Mouse (Mus musculus): ENCODE measurements around the gene Rnf217. TPM values are rescaled to one million over a fixed set of nuclear protein-coding genes. Genes with fewer than 3 reads are reported as not detected.
A peak's percentile ranks its signal among the peaks of the same experiment; 100 is the strongest.

The Rnf217 gene
- 1 to 10 TPM; 4.5 to 4.8 TPM for total RNA-seq (2021)

DNA sequence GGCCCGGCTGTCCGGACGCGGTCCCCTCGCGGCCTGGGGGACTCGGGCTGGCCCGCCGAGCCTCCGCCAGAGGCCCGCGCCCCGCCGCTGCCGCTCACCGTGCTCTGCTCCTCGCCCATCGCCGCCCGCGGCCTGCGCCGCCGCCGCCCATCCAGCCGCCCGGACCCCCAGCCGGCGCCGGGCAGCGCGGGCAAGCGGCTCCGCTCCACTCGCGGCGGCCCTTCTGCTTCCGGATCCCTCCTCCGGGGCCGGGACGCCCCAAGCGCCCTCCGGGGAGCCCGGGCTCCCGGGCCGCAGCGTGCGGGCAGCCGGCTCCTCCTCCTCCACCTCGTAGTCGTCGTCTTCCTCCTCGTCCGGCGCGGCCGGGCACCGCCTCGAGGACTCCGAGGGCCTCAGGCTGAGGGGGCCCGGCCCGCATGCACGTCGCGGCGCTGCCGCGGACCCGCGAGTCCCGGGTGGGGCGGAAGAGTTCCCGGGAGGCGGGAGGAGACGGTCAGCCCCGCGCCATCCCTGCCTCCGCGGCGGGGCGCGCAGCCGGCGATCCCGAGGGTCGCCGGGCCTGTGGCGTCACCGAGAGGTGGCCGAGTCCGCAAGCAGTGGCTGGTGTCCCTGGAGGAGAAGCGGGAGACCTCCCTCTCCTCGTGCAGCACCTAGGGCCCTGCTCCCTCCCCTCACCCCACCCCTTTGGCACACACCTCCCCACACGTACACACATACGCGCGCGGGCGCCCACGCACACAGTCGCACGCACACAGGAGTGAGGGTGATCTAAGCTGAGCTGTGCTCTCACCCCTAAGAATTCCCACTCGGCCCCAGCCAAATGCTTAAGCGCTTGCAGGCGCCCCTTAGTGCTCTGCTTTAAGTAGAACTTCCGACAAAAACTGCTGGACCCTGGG, at the start of gene Rnf217:
Rnf217 (minus strand) TSS at position 119 of the 896 bp plus-strand sequence.
- intact Hi-C loops (cut with DNase I) = loop anchor here (2.0 to 10.0 kb wide), 2 partner anchors 143 to 295 kb away; partner anchors contain the start of gene Hddc2
- DNase-seq = peak; percentile 73 to 74

DNA sequence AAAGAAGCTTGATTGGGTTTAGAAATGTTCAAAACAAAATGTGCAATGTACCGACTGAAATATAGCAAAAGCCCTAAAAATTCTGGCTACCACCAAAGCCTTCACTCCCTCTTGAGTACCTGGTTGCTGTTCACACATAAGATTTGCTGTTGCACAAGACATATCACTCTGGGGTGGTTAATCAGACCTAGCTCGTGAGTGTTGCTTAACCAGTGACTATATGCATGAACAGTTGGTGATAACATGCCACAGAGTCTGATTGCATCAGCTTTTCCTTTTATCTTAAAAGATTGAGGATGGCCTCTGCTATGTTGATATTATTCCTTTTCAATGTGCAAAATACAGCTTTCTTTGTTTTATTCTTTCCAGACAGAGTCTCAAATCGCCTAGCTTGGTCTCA, 38.3 kb upstream of the Rnf217 start:
- intact Hi-C loops (cut with DNase I) = no loop called here
- no peak for DNase-seq

DNA sequence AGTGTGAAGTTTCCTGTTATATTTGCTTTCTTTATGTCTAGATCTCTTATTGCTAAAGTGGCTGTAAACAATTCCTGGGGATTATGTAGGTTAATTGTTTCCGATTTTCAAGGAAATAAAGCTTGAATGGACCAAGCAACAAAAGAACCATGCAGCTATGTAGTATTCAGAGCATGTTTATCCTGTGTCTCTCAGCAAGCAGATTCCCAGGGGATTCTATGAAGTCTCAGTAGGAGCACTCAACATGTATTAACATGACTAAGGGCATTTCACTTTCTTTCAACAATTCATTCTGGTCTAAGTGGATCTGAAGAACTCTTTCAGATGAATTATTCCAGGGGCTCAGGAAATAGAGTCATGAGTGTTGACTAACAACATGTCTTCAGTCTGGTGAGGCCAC, 37.1 kb upstream of the Rnf217 start:
- intact Hi-C loops (cut with DNase I) = no loop called here
- no peak for DNase-seq

DNA sequence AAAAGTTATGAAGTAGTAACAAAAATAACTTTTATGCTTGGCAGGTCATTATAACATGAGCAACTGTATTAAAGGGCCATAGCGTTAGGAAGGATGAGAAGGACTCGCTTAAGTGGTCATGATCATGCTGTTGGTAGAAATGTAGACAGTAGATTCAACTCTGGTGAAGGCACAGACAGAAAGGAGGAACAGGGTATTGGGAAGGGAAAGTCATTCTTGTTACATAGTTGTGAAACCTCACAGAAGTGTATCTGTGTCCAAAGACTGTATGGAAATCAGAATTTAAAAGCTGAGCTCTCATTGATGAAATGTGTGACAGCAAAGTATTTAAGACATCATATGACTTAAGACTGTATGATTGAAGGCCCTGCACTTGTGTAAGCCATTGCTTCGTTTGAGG, 26.1 kb upstream of the Rnf217 start:
- no peak for DNase-seq
- intact Hi-C loops (cut with DNase I) = no loop called here

DNA sequence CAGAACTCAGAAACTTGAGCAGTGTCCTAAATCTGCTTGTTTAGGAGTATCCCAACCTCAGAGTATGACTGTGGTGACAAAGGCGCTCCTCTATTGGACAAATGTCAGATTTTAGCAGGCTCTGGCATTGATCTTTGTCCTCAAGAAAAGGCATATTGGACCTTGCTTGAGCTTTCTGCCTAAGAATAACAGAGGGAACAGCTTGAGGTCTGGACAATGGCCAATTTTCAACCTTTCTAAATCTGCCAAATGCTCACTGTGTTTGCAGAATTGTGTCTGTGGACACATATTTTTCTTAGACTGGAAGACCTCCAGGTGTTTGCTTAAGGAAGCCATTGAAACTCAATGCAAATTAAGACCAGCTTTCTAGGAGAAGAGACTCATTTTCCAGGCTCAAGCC, 23.0 kb upstream of the Rnf217 start:
- intact Hi-C loops (cut with DNase I) = no loop called here
- DNase-seq = peak; percentile 11 to 13

DNA sequence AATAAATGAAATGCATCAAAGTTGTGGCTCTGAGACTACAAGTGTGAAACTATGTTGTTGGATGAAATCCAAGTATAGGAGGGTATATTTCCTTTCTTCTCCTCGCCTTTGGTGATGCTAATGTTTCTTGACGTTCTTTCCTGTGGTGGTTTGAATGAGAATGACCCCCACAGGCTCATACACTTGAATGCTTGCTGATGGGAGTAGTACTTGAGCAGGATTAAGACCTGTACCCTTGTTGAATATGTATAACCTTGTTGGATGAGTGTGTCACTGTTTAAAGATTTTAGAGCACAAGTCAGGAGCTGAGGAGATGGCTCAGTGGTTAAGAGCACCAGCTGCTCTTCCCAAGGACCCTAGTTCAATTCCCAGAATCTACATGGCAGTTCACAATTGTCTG, 6.4 kb upstream of the Rnf217 start:
- no peak for DNase-seq
- intact Hi-C loops (cut with DNase I) = no loop called here

DNA sequence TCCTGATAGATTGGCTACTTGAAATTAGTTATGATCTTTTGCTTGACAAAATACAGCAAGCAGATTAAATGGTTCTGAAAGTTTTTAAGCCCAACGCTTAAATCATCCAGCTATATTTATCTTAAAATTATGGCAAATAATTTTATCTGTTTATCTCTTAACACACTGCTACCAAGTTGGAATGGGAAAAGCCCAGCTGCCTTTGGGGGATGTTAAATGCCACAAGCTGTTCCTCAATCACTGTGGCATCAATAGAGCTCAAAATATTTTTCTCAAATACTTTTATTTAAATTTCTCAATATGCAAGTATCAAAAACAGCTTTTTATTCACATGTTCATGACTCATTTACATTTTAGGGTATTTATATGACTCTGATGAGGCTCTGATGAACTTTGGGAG, 5.1 kb upstream of the Rnf217 start:
- intact Hi-C loops (cut with DNase I) = no loop called here

DNA sequence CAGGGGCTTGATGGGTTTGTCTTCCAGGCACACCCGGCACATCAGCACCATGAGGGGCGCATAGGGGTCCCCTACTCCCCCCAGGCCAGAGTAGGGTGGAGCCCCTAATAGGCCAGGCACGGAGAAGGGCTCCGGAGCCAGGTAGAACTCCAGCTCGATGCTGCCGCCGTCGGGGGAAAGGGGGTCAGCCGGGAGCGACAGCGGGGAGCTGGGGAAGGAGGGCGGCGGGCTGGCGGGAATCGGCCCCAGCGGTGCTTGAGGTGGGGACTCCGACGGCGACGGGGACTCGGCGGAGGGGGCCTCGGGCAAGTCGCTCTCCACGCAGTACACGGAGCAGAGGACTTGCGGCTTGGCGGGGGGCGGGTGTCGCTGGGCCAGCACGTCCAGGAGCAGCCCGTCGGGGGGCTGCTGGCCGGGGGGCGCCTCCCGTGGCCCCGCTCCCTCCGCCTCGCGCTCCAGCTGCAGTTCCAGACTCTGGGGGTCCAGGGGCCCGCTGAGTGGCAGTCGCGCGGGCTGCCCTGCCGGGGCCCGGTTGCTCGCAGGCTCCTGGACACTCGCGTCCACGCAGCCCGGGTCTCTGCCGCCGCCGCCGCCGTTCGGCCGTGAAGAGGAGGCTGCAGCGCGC, 431 bp downstream of the Rnf217 start:
- intact Hi-C loops (cut with DNase I) = loop anchor here (2.0 to 10.0 kb wide), 2 partner anchors 142 to 294 kb away; partner anchors contain the start of gene Hddc2
- peak; percentile 42 to 47 for DNase-seq

More for the DNA sequence above, 5.1 kb upstream of the Rnf217 start:
- DNase-seq = no peak

DNA sequence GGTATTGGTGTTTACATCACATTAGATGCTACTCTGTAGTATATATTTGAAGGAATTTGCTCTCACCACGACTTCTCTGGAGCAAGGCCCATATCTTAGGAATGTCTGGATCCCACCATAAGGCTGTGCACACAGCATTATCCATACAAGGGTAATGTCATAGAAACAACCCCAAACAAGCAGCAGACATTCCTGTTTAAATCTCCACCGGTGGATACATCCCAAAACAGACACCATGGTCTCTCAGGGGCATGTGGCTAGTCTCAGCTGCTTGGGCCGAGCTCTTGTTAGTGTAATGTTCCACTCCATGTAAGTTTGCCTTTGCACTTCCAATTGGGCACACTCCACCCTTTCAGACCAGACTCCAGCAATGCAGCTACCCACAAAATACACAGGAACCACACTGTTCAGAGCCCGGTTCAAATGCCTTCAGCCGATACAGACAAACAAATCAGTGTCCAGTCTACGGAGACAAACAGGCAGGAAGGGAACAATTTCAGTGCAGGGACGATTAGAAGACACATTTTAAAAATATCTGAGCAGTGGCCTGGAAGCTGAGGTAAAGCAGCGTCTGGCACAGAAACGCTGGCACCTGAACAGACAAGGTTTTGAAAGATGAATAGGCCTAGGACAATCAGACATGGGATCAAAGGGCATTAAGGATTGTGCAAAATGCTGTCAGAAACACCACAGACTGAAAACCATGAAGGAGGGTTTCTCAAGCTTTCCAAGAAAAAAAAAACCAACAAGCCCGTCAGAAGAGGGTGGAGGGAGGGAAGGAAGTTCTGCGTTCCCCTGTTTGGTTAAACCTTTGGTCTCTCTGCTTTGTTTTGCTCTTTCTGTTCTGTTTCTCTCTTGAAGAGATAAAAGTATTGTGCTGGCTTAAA, 1.8 kb downstream of the Rnf217 start:
- peak; percentile 18 to 24 for DNase-seq

DNA sequence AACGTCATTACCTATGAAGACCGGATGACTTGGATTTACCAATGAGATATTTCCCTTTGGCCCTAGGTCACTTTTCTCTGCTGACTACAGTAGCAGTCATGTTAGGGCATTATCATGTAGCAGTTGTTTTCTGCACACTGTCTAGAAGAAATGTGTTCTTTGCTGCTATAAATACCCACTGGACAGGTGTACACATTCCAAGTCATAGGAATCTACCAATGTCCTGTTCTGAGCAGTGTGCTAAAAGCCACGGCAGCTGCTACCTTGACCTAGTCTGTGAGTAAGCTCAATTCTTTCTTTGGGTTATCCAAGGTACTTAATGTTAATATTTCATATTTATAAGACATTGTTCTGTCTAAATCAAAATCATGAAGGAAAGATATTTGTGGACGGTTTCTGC, 5.1 kb downstream of the Rnf217 start:
- intact Hi-C loops (cut with DNase I) = loop anchor here (5.0 to 10.0 kb wide), 2 partner anchors 77 to 289 kb away; partner anchors contain the start of gene Hddc2
- DNase-seq = no peak

More for the DNA sequence above, 1.8 kb downstream of the Rnf217 start:
- intact Hi-C loops (cut with DNase I) = loop anchor here (10.0 kb wide), 1 partner anchor 292 kb away; the partner anchor contains the start of gene Hddc2

DNA sequence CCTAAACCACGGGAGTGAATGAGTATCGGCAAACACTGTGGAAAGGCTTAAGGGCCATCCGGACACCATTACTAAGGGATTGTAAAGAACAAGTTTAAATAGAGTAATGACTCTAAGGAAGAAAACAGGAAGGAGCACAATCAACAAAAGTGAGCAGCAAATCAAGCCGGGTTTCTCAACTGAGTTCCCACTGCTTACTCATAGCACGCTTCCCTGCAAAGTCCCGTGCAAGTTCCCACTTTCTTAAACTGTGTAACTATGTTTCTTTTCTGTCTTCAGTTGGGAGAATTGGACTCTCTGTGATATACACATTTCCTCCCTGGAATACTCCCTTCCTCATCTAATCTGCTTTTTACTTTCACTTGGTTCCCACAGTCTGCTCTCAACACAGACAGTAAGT, 8.9 kb downstream of the Rnf217 start:
- no peak for DNase-seq

DNA sequence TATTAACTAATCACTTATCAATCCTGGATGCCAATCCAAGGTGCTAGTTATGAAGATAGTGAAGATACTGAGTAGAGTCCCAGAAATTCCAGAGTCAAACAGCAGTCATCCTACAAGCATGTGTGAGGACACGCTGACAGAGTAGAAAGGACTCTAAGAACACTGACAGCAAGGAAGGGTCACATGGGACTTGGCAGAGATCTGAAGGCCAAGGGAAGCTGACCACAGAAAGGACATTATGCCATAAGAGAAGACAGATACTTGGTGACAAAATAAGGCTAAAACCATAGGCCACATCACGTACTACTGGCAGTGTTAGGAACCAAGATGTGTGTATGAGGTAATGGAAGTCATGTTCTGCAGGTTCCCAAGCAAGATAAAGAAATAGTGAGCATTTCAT, 11.1 kb downstream of the Rnf217 start:
- intact Hi-C loops (cut with DNase I) = no loop called here
- DNase-seq = no peak

More for the DNA sequence above, 8.9 kb downstream of the Rnf217 start:
- intact Hi-C loops (cut with DNase I) = loop anchor here (5.0 to 10.0 kb wide), 2 partner anchors 73 to 285 kb away; partner anchors contain the start of gene Hddc2

DNA sequence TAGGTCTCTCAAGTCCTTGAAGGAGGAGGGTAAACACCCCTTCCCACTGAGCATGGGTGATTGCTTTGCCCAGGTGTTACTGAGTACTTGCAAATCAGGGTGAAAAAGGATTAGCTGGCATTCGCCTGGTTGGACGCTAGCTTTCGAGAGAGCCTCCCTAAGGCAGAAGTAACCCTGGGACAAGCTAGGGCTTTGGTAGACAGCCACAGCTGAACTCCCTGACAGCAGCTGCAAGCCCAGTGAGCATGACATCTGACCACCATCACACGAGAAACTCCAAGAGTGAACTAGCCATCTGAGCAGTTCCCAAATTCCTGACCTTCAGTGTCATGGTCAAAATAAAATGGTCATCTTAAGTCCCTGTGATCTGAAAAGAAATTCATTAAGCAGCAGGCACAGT, 12.2 kb downstream of the Rnf217 start:
- DNase-seq = peak in 1 of 2 experiments; percentile 12
- intact Hi-C loops (cut with DNase I) = no loop called here

DNA sequence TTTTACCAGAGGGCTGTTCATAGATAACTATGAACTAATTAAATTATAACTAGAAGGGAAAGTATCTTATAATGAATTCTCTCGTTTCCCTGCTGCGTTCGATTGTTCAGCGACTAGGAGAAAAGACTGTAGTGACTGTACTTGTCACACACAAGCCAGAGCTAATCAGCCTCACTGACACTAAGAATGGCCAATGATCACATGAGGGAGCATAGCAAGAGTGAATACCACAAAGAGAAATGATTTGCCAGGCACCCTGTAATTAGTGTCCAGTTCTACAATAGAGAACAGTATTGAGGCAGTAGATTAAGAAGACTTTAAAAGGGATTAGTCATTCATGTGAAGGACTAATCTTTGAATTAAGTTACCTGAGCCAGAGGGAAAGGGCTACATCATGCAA, 13.7 kb downstream of the Rnf217 start:
- intact Hi-C loops (cut with DNase I) = no loop called here
- no peak for DNase-seq

DNA sequence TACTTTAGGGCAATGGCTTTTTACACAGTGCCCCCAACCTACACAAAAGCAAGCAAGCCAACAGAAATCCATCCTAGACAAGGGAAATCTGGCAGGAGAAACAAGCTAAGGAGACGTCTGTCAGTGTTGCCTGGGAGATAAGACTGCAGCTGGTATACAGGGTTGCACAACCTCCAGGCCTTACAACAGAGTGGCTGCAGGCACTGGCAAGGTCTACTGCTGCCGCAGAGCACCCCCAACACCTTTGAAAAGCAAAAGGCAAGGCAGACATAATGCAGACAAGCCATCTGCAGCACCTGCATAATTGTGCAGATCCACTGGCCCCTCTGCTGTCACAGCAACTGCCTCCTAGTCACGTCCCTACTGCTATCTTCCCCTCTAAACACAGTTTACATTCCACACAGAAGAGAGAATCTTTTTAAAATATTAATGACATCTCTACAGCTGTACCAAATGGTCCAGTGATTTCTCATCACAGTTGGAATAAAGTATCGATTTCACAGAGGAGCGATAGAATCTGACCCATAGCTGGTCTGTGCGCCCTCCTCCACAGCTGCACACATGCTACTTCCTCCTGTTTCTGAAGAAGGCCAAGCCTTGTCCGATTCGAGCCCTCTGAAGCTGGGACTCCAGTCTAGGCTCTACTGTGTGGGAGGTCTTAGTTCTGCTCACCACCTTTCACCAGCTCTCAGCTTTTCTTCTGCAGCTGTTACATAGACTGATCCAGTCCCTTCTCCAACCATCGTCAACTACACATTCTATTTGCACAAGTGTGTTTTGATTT, 16.1 kb downstream of the Rnf217 start:
- DNase-seq = peak; percentile 13 to 31
- intact Hi-C loops (cut with DNase I) = no loop called here

DNA sequence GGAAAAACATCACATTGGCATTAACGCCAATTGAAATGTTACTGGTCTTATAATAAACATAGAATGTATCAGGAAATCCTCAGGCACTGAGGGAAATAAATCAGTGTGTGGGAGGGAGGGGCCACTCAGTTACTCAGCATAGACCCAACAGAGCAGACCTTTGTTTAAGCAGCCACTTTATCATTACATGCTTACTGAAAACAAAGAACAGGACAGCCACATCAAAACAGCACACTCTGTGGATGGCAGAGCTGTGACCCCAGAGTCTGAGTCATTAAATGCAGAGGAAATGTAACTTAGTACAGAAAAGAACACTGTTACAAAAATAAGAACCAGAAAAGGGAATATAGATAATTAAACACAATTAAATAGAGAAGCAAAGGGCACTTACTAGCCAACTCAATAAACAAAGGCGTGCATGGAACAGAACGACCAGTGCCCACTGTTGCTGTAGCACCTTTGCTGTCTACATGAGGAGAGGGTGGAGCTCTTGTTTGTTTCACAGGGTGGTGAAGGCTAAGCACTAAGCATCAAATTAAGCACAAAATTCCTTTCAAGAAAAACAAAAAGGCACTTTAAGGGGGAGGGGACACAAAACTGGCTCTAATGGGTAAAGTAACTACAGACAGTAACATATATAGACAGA, 16.8 kb downstream of the Rnf217 start:
- intact Hi-C loops (cut with DNase I) = no loop called here
- DNase-seq = no peak

DNA sequence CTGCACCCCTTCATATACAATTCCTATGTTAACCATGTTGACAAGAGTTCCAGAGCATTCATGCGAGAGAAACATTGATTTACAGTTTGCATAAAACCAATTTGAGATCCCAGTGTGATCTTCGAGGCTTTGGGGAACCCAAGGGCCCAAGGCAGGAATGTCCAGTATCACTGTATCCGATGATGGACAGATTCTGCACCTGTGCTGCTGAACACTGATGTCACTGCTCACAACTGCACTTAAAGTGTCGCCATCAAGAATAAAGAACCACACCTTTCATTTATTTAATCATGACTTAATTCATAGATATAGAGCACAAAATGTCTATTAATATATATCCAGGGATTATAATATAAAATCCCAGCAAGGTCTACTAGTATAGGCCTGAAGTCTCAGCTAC, 28.3 kb downstream of the Rnf217 start:
- no peak for DNase-seq
- intact Hi-C loops (cut with DNase I) = no loop called here

DNA sequence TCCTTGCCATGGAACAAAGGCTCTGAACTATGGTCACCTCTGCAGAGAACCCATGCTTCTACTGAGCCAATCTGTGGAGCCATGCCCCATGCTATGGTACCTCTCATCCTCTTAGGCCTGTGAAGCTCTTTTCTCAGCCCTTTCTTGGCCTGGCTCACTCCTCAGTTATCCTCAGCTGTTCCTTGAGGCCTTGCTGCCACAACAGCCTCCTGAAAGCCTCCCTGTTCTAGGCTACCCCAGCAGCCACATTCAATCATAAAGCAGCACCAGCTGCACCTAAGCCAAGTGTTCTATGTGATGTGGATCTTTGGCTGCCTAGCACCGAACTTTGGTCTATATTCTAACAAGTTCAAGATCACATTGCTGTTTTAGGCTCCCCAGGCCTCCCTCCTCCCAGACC, 28.9 kb downstream of the Rnf217 start:
- intact Hi-C loops (cut with DNase I) = no loop called here
- DNase-seq = no peak

DNA sequence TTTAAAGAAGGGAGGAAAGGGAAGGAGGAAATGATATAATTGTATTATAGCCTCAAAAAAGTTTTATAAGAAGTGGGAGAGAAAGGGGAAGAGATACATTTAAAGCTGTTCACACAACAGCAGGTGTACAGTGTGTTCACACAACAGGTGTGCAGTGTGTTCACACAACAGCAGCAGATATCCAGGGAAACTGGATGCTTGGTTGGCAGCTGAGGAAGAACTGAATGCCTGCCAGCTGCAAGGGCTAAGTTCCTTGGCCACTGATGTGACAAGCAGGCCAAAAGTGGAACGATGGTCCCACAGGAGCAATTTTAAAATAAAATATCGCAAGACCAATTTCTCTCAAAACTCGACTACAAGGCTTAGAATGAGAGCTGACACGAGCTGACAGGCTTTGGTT, 35.7 kb downstream of the Rnf217 start:
- intact Hi-C loops (cut with DNase I) = no loop called here
- no peak for DNase-seq
